Mouse (Mus musculus): Measurements from ENCODE around the gene AW822073. TPM values are rescaled to one million over a fixed set of nuclear protein-coding genes. Genes with fewer than 3 reads are reported as not detected.
"Not testable (repeated sequence)": the region's sequence is repeated elsewhere in the genome, so short reads cannot be mapped to it uniquely, and the experiment has no call there.

AW822073 gene
- polyA plus RNA-seq, 1 experiment from 2014 or later, result not detected

GRCm38 (mm10) chr10:58233054-58233739 lies 8.5 kb upstream of the AW822073 start:
- not testable (repeated sequence) for H3K4me3 ChIP-seq (replicated peaks); H3K4me1 ChIP-seq; H3K36me3 ChIP-seq; H3K27me3 ChIP-seq (replicated peaks); H3K27ac ChIP-seq; H3K9ac ChIP-seq; H3K4me2 ChIP-seq; H3K9me3 ChIP-seq
- WGBS, result 74% methylated on average over 10 of the region's 10 CpGs
- ATAC-seq (ENCODE audit: insufficient read depth, low FRiP score, low read depth), result peak; percentile 33

GRCm38 (mm10) chr10:58232641-58232969 lies 7.9 kb upstream of the AW822073 start, which contains the start of gene Duxf3:
Gene Duxf3 (minus strand): TSS chr10:58232675.
- H3K9ac ChIP-seq; H3K36me3 ChIP-seq; H3K27me3 ChIP-seq (replicated peaks); H3K4me3 ChIP-seq (replicated peaks); H3K4me1 ChIP-seq; H3K9me3 ChIP-seq; H3K4me2 ChIP-seq; H3K27ac ChIP-seq: not testable (repeated sequence)
- ATAC-seq (ENCODE audit: insufficient read depth, low FRiP score, low read depth), result peak; percentile 45
- WGBS, result 78% methylated on average over 6 of the region's 8 CpGs

DNA sequence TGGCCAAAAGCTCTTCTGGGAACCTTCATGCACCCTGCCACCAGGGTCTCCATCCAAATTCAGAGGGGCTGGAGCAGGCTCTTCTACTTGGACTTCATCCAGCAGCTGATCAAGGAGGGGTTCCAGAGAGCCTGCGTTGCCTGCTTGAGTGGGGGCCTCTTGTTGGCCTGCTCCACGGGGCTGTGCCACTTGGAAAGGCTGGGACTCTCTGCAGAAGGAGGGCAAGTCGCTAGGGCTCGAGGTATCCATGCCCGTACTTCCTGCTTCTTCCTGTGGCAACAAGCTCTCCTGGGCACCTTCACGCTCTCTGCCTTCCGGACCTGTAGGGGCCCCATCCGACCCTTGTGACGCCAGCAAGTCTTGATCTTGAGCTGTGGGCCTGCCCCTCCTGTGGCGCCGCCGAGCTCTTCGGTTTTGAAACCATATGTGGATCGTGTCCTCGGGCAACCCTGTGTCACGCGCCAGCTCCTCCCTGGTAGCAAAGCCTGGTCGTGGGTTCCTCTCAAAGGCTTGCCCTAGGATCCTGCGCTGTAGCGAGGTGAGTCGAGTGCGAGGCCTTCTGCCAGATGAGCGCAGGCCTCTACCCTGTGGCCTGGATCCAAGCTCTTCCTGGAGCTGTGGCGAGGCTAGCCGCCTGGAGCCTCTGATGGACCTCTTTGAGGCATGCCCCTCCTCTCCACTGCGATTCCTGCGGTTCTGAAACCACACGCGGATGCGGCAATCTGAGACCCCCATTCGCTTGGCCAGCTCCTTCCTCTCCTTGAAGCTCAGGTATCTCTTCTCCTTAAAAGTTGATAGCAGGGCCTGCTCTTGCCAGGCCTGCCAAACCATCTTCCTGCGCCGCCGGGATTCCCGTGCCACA lies 7.3 kb upstream of the AW822073 start:
- H3K27me3 ChIP-seq (replicated peaks); H3K36me3 ChIP-seq; H3K4me2 ChIP-seq; H3K4me1 ChIP-seq; H3K9ac ChIP-seq; H3K4me3 ChIP-seq (replicated peaks); H3K9me3 ChIP-seq; H3K27ac ChIP-seq: not testable (repeated sequence)
- peak; percentile 81 for ATAC-seq (ENCODE audit: insufficient read depth, low FRiP score, low read depth)
- 88% methylated on average over 35 of the region's 35 CpGs for WGBS

- not testable (repeated sequence) for H3K4me2 ChIP-seq; H3K27me3 ChIP-seq (replicated peaks); H3K9me3 ChIP-seq; H3K9ac ChIP-seq; H3K36me3 ChIP-seq; H3K4me3 ChIP-seq (replicated peaks); H3K27ac ChIP-seq; H3K4me1 ChIP-seq
- ATAC-seq (ENCODE audit: insufficient read depth, low FRiP score, low read depth), result peak; percentile 37
- WGBS, result 84% methylated on average over 5 of the region's 7 CpGs
Measured at GRCm38 (mm10) chr10:58231088-58231487, 6.4 kb upstream of the AW822073 start.

DNA sequence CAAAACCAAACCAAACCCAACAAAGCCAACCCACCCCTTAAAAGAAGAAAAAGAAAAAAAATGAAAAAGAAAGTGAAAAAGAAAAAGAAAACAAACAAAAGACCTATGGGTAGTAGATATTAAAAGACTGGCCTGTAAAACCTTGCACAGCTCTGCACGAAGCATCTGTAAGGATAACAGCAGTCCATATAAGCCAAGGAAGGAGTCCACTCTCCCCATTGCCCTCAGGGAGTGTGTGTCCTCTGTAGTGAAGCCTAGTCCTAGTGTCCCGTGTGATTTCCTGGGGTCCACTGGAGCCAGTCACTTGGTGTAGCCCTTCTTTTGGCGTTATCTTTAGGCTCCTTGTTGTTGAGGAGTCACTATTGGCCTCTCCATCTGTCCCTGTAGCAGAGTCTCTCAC lies 5.3 kb upstream of the AW822073 start:
- 54% methylated on average over 3 of the region's 3 CpGs for WGBS
- not testable (repeated sequence) for H3K9ac ChIP-seq; ATAC-seq (ENCODE audit: insufficient read depth, low FRiP score, low read depth); H3K36me3 ChIP-seq; H3K4me3 ChIP-seq (replicated peaks); H3K9me3 ChIP-seq; H3K4me1 ChIP-seq; H3K4me2 ChIP-seq; H3K27me3 ChIP-seq (replicated peaks); H3K27ac ChIP-seq

DNA sequence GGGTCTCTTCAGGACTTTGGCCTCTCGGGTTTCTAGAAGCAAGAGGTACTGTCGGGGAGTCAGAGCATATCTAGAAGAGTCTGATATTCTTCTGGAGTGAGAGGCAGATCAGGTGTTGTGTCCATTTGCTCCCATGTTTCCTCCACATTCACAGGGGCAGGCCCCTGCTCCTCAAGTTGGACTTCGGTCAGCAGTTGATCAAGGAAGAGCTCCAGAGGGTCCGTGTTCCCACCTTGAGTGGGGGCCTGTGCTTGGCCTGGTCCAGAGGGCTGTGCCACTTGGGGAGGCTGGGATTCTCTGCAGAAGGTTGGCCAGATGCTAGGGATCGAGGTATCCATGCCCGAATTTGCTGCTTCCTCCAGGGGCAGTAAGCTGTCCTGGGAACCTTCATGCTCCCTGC lies 3.1 kb upstream of the AW822073 start:
- not testable (repeated sequence) for H3K9ac ChIP-seq; H3K4me2 ChIP-seq; ATAC-seq (ENCODE audit: insufficient read depth, low FRiP score, low read depth); H3K9me3 ChIP-seq; H3K36me3 ChIP-seq; H3K4me3 ChIP-seq (replicated peaks); H3K27me3 ChIP-seq (replicated peaks); H3K4me1 ChIP-seq; H3K27ac ChIP-seq
- WGBS, result 86% methylated on average over 2 of the region's 6 CpGs

DNA sequence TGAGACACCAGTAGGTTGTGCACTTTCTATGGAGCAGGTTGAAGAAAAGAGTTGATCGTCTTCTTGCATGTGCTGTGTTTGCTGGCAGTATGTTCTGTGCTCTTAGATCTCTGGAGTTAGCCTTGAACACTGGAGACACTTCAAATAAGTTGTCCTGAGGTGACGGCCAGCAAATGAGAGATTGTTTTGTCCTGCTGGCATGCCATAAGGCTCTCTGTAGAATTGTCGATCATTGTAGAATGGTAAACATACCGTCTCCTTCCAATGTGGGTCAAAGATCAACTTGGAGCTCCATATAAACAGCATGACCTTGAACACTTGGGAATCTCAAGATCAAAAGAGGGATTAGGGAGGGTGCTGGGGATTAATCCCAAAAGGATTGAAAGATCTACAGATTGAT lies 1.6 kb upstream of the AW822073 start:
- not testable (repeated sequence) for ATAC-seq (ENCODE audit: insufficient read depth, low FRiP score, low read depth); H3K9me3 ChIP-seq; H3K4me2 ChIP-seq; H3K4me1 ChIP-seq; H3K9ac ChIP-seq; H3K27me3 ChIP-seq (replicated peaks); H3K27ac ChIP-seq; H3K36me3 ChIP-seq; H3K4me3 ChIP-seq (replicated peaks)
- 72% methylated on average over 4 of the region's 4 CpGs for WGBS

DNA sequence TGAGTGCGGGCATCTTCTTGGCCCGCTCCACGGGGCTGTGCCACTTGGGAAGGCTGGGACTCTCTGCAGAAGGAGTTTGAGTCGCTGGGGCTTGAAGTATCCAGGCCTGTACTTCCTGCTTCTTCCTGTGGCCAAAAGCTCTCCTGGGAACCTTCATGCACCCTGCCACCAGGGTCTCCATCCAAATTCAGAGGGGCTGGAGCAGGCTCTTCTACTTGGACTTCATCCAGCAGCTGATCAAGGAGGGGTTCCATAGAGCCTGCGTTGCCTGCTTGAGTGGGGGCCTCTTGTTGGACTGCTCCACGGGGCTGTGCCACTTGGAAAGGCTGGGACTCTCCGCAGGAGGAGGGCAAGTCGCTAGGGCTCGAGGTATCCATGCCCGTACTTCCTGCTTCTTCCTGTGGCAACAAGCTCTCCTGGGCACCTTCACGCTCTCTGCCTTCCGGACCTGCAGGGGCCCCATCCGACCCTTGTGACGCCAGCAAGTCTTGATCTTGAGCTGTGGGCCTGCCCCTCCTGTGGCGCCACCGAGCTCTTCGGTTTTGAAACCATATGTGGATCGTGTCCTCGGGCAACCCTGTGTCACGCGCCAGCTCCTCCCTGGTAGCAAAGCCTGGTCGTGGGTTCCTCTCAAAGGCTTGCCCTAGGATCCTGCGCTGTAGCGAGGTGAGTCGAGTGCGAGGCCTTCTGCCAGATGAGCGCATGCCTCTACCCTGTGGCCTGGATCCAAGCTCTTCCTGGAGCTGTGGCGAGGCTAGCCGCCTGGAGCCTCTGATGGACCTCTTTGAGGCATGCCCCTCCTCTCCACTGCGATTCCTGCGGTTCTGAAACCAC lies 541 bp downstream of the AW822073 start:
- H3K36me3 ChIP-seq; H3K27me3 ChIP-seq (replicated peaks); H3K27ac ChIP-seq; H3K9ac ChIP-seq; H3K4me3 ChIP-seq (replicated peaks); H3K4me2 ChIP-seq; ATAC-seq (ENCODE audit: insufficient read depth, low FRiP score, low read depth); H3K9me3 ChIP-seq; H3K4me1 ChIP-seq: not testable (repeated sequence)
- 82% methylated on average over 31 of the region's 31 CpGs for WGBS

DNA sequence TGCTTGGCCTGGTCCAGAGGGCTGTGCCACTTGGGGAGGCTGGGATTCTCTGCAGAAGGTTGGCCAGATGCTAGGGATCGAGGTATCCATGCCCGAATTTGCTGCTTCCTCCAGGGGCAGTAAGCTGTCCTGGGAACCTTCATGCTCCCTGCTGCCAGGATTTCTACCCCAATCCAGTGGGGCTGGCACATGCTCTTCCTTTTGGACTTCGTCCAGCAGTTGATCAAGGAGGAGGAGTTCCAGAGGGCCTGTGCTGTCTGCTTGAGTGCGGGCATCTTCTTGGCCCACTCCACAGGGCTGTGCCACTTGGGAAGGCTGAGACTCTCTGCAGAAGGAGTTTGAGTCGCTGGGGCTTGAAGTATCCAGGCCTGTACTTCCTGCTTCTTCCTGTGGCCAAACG lies 1.6 kb downstream of the AW822073 start:
- not testable (repeated sequence) for H3K36me3 ChIP-seq; H3K27me3 ChIP-seq (replicated peaks); H3K4me2 ChIP-seq; H3K9me3 ChIP-seq; H3K4me1 ChIP-seq; ATAC-seq (ENCODE audit: insufficient read depth, low FRiP score, low read depth); H3K27ac ChIP-seq; H3K9ac ChIP-seq; H3K4me3 ChIP-seq (replicated peaks)
- 75% methylated on average over 4 of the region's 6 CpGs for WGBS

DNA sequence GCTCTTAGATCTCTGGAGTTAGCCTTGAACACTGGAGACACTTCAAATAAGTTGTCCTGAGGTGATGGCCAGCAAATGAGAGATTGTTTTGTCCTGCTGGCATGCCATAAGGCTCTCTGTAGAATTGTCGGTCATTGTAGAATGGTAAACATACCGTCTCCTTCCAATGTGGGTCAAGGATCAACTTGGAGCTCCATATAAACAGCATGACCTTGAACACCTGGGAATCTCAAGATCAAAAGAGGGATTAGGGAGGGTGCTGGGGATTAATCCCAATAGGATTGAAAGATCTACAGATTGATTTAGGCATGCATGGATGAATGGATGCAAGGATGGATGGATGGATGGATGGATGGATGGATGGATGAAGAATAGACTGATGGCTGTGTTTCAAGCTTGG lies 3.2 kb downstream of the AW822073 start:
- not testable (repeated sequence) for H3K27me3 ChIP-seq (replicated peaks); H3K27ac ChIP-seq; ATAC-seq (ENCODE audit: insufficient read depth, low FRiP score, low read depth); H3K9ac ChIP-seq; H3K4me2 ChIP-seq; H3K4me1 ChIP-seq; H3K9me3 ChIP-seq; H3K36me3 ChIP-seq; H3K4me3 ChIP-seq (replicated peaks)
- WGBS, result 86% methylated on average over 2 of the region's 2 CpGs

DNA sequence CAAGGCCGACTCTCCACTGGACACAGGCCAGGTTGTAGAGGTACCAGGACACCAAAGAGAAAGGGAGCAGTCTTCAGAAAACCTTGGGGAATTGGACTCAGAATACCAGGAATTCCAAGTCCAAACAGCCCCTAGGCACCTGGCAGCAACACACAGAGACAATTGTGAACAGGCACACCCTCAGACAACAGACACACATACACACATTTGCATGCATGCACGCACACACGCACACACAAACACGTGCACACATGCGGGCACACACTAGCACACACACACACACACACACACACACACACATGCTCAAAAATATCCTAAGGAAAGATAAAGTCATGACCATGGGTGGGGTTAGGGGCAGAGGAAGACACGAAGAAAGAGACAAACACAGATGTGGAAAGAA lies 4.0 kb downstream of the AW822073 start:
- H3K4me1 ChIP-seq, result no peaks in the 10 kb centered on the region
- WGBS, result 74% methylated on average over 6 of the region's 6 CpGs
- H3K27me3 ChIP-seq (replicated peaks), result no peaks in the 10 kb centered on the region
- H3K9ac ChIP-seq, result no peak overlapping the region
- H3K4me2 ChIP-seq, result no peak overlapping the region
- H3K4me3 ChIP-seq (replicated peaks), result no peak overlapping the region
- ATAC-seq (ENCODE audit: insufficient read depth, low FRiP score, low read depth), result no peak
- no peaks in the 10 kb centered on the region for H3K36me3 ChIP-seq
- H3K9me3 ChIP-seq, result no peaks in the 10 kb centered on the region
- no peak overlapping the region for H3K27ac ChIP-seq

DNA sequence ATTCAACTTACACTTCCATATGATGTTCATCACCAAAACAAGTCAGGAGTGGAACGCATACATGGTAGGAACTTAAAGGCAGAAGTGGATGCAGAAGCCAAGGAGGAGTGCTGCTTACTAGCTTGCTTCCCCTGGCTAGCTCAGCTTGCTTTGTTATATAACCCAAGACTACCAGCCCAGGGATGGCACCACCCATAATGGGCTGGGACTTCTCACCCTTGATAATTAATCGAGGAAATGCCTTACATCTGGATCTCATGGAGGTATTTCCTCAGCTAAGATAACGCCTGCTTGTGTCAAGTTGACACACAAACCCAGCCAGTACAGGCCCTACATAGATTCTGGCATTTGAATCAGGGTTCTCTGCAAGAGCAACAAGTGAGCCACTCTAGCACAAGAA lies 7.4 kb downstream of the AW822073 start:
- no peak for ATAC-seq (ENCODE audit: insufficient read depth, low FRiP score, low read depth)
- Histone ChIP-seq H3K4me3 (replicated peaks) (no peak overlapping the region), H3K4me1 (no peaks in the 10 kb centered on the region), H3K9me3 (no peaks in the 10 kb centered on the region), H3K9ac (no peak overlapping the region), H3K4me2 (no peak overlapping the region), H3K27me3 (replicated peaks) (no peaks in the 10 kb centered on the region), H3K36me3 (no peaks in the 10 kb centered on the region), H3K27ac (no peak overlapping the region)
- 84% methylated on average over 3 of the region's 3 CpGs for WGBS
